Mouse (Mus musculus): ENCODE measurements around the gene Batf3. TPM values are rescaled to one million over a fixed set of nuclear protein-coding genes. Genes with fewer than 3 reads are reported as not detected.

Gene Batf3
- polyA plus RNA-seq, 1 experiment: 2.7 TPM

DNA sequence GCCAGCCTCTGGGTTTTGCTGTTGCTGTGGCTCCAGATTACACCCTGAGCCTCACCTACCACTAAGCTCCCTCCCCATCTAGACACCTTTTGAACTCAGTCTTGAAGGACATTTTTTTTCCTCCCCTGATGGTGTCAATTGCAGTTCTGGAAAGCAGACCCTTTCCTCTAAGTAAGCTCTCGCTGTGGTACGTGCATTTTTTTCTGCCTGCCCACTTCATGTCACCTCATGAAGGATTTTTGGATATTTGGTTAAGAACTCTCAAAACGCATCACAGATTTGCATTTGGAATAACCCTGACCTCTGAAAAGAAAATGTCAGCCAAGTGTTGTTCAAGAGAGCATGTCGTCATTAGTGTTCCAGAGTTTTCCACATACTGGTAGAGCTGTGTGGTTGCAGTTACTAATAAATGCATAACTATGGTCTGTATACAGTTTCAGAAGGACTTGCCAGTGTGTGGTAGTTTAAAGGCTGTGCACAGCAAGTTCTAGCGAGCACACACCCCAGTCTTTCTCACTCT lies 2.2 kb downstream of the Batf3 start:
- no peaks in the 10 kb centered on the region for H3K4me1 ChIP-seq (ENCODE audit: control insufficient read depth, insufficient read depth, low read length)
- H3K27ac ChIP-seq (ENCODE audit: insufficient read depth, low read length): no peak overlapping the region
- H3K4me3 ChIP-seq (ENCODE audit: low read depth, low read length): no peak overlapping the region
- H3K9ac ChIP-seq (ENCODE audit: low read depth, poor library complexity, severe bottlenecking): no peak overlapping the region
- H3K9me3 ChIP-seq (replicated peaks; ENCODE audit: control insufficient read depth, insufficient read depth, low read length, poor library complexity, severe bottlenecking): no peaks in the 10 kb centered on the region
- TF ChIP-seq EP300 (IDR thresholded peaks at IDR 0.05; ENCODE audit: insufficient read depth, low read depth, low read length): no peak
- no peak for TF ChIP-seq CTCF (IDR thresholded peaks at IDR 0.05; ENCODE audit: low read depth, low read length)
- no peak for TF ChIP-seq POLR2A (IDR thresholded peaks at IDR 0.05; ENCODE audit: insufficient read depth, low read length)
- peaks cover 11% of the 10 kb centered on the region for H3K27me3 ChIP-seq (ENCODE audit: control insufficient read depth, insufficient read depth, low read length, poor library complexity, severe bottlenecking)
- H3K36me3 ChIP-seq (ENCODE audit: control insufficient read depth, insufficient read depth, low read length, poor library complexity, severe bottlenecking): no peaks in the 10 kb centered on the region

DNA sequence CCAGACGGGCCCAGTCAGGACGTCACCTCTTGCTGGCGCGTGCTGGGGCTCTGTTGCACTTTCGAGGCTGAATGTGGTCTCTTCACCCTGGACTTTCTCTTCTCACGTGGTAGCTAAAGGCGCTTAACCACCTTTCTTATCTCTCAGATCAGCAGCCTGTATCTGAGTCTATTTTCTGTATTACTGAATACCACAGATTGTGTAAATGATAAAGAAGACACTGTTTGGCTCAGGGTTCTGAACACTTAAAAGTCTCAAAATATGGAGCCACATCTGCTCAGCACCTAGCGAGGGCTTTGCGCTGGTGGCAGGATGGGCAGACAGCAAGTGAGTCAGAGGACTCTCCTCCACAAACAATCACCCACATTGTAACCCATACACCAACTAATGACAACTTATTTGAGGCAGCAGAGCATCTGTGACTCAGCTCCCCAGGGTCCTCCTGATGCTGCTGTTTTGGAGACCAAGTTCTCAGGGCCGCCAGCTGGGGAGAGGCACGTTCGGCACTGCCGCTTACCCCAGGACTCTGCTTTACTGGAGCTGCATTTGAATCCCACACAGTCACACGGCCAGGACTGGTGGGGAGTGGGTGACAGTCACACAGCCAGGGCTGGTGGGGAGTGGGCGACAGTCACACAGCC lies 5.2 kb downstream of the Batf3 start:
- TF ChIP-seq POLR2A (IDR thresholded peaks at IDR 0.05; ENCODE audit: insufficient read depth, low read length) (no peak), EP300 (IDR thresholded peaks at IDR 0.05; ENCODE audit: insufficient read depth, low read depth, low read length) (no peak), CTCF (IDR thresholded peaks at IDR 0.05; ENCODE audit: low read depth, low read length) (no peak)

DNA sequence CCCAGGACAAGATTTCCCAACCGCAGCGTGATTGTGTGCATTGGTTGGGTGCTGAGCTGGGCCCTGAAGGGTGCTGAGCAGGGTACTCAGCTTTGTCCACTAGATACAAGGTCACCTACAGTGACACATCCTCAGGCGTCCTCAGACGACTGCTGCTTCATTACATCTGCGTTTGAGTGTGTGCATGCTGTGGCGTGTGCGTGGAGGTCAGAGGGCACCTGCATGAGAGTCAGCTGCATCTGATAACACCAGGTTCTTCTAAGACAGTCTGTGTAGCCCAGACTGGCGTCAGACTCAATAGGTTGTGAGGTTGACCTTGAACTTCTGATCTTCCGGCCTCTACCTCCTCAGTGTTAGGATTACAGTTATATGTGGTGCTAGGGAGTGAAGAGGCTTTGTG lies 7.6 kb downstream of the Batf3 start:
- no peaks in the 10 kb centered on the region for H3K4me1 ChIP-seq (ENCODE audit: control insufficient read depth, insufficient read depth, low read length)
- TF ChIP-seq POLR2A (IDR thresholded peaks at IDR 0.05; ENCODE audit: insufficient read depth, low read length) (no peak), CTCF (IDR thresholded peaks at IDR 0.05; ENCODE audit: low read depth, low read length) (no peak), EP300 (IDR thresholded peaks at IDR 0.05; ENCODE audit: insufficient read depth, low read depth, low read length) (no peak)
- no peak overlapping the region for H3K27ac ChIP-seq (ENCODE audit: insufficient read depth, low read length)
- no peak overlapping the region for H3K4me3 ChIP-seq (ENCODE audit: low read depth, low read length)
- no peaks in the 10 kb centered on the region for H3K9me3 ChIP-seq (replicated peaks; ENCODE audit: control insufficient read depth, insufficient read depth, low read length, poor library complexity, severe bottlenecking)
- no peaks in the 10 kb centered on the region for H3K36me3 ChIP-seq (ENCODE audit: control insufficient read depth, insufficient read depth, low read length, poor library complexity, severe bottlenecking)
- no peak overlapping the region for H3K9ac ChIP-seq (ENCODE audit: low read depth, poor library complexity, severe bottlenecking)
- H3K27me3 ChIP-seq (ENCODE audit: control insufficient read depth, insufficient read depth, low read length, poor library complexity, severe bottlenecking): no peaks in the 10 kb centered on the region

More for the DNA sequence above, 5.2 kb downstream of the Batf3 start:
- Histone ChIP-seq H3K9me3 (replicated peaks; ENCODE audit: control insufficient read depth, insufficient read depth, low read length, poor library complexity, severe bottlenecking) (no peaks in the 10 kb centered on the region), H3K9ac (ENCODE audit: low read depth, poor library complexity, severe bottlenecking) (no peak overlapping the region), H3K4me1 (ENCODE audit: control insufficient read depth, insufficient read depth, low read length) (no peaks in the 10 kb centered on the region), H3K27ac (ENCODE audit: insufficient read depth, low read length) (no peak overlapping the region), H3K36me3 (ENCODE audit: control insufficient read depth, insufficient read depth, low read length, poor library complexity, severe bottlenecking) (no peaks in the 10 kb centered on the region), H3K4me3 (ENCODE audit: low read depth, low read length) (no peak overlapping the region), H3K27me3 (ENCODE audit: control insufficient read depth, insufficient read depth, low read length, poor library complexity, severe bottlenecking) (peaks cover 9% of the 10 kb centered on the region)

DNA sequence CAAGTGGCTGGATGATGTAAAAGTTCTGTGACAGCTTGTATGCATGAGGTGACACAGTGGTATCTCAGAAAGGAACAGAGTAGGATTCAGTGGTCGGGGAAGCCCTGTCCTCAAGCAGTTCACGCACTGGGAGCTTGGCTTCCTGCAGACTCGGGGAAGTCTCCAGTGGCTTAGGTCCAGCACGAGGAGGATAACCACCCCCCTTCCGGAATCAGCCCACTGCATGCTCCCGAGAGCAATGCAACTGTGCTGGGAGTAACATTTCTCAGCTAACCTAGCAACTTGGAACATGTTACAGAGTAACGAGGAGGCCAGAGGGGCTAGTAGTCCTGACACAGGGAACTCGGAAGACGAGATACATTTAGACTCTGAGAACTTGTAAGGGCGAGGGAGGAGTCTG lies 9.7 kb downstream of the Batf3 start:
- H3K36me3 ChIP-seq (ENCODE audit: control insufficient read depth, insufficient read depth, low read length, poor library complexity, severe bottlenecking): no peaks in the 10 kb centered on the region

DNA sequence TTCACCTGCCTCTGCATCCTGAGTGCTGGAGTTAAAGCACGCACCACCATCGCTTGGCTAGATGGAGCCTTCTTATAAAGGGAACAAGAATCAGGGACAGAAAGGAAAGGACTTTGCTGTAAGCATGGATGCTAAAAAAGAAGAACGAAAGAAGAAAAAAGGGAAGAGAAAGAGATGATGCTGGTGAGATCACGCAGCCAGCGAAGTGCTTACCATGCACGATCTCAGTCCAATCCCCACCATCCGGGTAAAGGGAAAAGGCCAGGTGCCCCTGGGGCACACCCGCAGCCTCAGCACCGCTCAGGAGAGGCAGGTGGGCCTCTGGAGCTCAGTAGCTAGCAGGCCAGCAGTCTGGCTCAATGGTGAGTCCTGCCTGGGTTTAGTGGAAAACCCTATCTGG lies 12.3 kb downstream of the Batf3 start:
- TF ChIP-seq EP300 (IDR thresholded peaks at IDR 0.05; ENCODE audit: insufficient read depth, low read depth, low read length): no peak
- no peak for TF ChIP-seq POLR2A (IDR thresholded peaks at IDR 0.05; ENCODE audit: insufficient read depth, low read length)
- no peak for TF ChIP-seq CTCF (IDR thresholded peaks at IDR 0.05; ENCODE audit: low read depth, low read length)
- no peak overlapping the region for H3K9ac ChIP-seq (ENCODE audit: low read depth, poor library complexity, severe bottlenecking)

More for the DNA sequence above, 9.7 kb downstream of the Batf3 start:
- Histone ChIP-seq H3K27ac (ENCODE audit: insufficient read depth, low read length) (no peak overlapping the region), H3K27me3 (ENCODE audit: control insufficient read depth, insufficient read depth, low read length, poor library complexity, severe bottlenecking) (no peaks in the 10 kb centered on the region), H3K4me1 (ENCODE audit: control insufficient read depth, insufficient read depth, low read length) (no peaks in the 10 kb centered on the region), H3K9me3 (replicated peaks; ENCODE audit: control insufficient read depth, insufficient read depth, low read length, poor library complexity, severe bottlenecking) (no peaks in the 10 kb centered on the region), H3K9ac (ENCODE audit: low read depth, poor library complexity, severe bottlenecking) (no peak overlapping the region), H3K4me3 (ENCODE audit: low read depth, low read length) (no peak overlapping the region)
- TF ChIP-seq CTCF (IDR thresholded peaks at IDR 0.05; ENCODE audit: low read depth, low read length): no peak
- no peak for TF ChIP-seq EP300 (IDR thresholded peaks at IDR 0.05; ENCODE audit: insufficient read depth, low read depth, low read length)
- TF ChIP-seq POLR2A (IDR thresholded peaks at IDR 0.05; ENCODE audit: insufficient read depth, low read length): no peak

DNA sequence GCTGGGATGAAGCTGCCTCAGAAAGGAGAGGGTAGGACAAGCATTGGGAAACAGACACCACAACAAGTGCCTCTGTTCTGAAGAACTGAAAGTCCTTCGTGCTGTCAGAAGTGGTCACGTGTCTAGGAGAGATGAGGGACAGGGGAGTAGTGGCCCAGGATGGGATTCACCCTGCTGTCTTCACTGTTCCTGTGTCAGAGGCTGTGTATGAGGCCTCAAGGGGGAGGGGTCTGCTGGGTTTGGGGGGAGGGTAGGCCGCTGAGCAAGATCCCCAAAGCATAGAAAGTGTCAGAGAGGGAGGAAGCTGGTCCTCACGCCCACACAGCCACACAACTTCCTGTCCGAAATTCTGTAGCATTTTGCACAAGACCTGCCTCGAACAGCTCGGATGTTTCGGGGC lies 13.5 kb downstream of the Batf3 start:
- Histone ChIP-seq H3K27ac (ENCODE audit: insufficient read depth, low read length) (no peak overlapping the region), H3K4me3 (ENCODE audit: low read depth, low read length) (no peak overlapping the region), H3K9ac (ENCODE audit: low read depth, poor library complexity, severe bottlenecking) (no peak overlapping the region), H3K36me3 (ENCODE audit: control insufficient read depth, insufficient read depth, low read length, poor library complexity, severe bottlenecking) (no peaks in the 10 kb centered on the region), H3K4me1 (ENCODE audit: control insufficient read depth, insufficient read depth, low read length) (no peaks in the 10 kb centered on the region), H3K27me3 (ENCODE audit: control insufficient read depth, insufficient read depth, low read length, poor library complexity, severe bottlenecking) (no peaks in the 10 kb centered on the region), H3K9me3 (replicated peaks; ENCODE audit: control insufficient read depth, insufficient read depth, low read length, poor library complexity, severe bottlenecking) (no peaks in the 10 kb centered on the region)
- TF ChIP-seq POLR2A (IDR thresholded peaks at IDR 0.05; ENCODE audit: insufficient read depth, low read length) (no peak), EP300 (IDR thresholded peaks at IDR 0.05; ENCODE audit: insufficient read depth, low read depth, low read length) (no peak), CTCF (IDR thresholded peaks at IDR 0.05; ENCODE audit: low read depth, low read length) (no peak)

More for the DNA sequence above, 12.3 kb downstream of the Batf3 start:
- Histone ChIP-seq H3K4me1 (ENCODE audit: control insufficient read depth, insufficient read depth, low read length) (no peaks in the 10 kb centered on the region), H3K4me3 (ENCODE audit: low read depth, low read length) (no peak overlapping the region), H3K36me3 (ENCODE audit: control insufficient read depth, insufficient read depth, low read length, poor library complexity, severe bottlenecking) (no peaks in the 10 kb centered on the region), H3K9me3 (replicated peaks; ENCODE audit: control insufficient read depth, insufficient read depth, low read length, poor library complexity, severe bottlenecking) (no peaks in the 10 kb centered on the region), H3K27ac (ENCODE audit: insufficient read depth, low read length) (no peak overlapping the region), H3K27me3 (ENCODE audit: control insufficient read depth, insufficient read depth, low read length, poor library complexity, severe bottlenecking) (no peaks in the 10 kb centered on the region)

Data from ES-Bruce4 (cell line).